Mouse (Mus musculus): ENCODE data around the gene Myl3.

DNA sequence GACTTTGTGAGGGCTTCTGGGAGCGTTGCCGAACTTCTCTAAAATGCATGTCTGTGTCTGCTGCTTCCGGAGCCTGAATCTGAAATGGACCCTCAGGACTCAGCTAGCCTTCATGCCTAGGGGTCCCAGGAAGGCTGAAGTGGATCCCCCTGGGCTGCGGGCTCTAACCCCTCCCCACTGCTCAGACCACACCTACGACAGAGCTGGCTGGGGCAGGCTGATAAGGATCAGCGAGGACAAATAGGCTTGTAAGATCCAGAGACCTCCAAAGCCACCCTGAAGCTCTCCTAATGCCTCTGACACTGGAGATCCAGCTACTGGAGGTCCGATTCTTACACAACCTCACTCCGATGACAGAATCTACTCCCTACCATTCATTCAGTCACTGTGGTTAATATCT is 8.6 kb upstream of the Myl3 start:
- TF ChIP-seq CTCF (IDR thresholded peaks at IDR 0.05; ENCODE audit: control insufficient read depth, insufficient read depth, insufficient read length) (no peak), CEBPB (IDR thresholded peaks at IDR 0.05; ENCODE audit: low read depth) (no peak), USF1 (IDR thresholded peaks at IDR 0.05; ENCODE audit: low read depth) (no peak), MYOD1 (IDR thresholded peaks at IDR 0.05; ENCODE audit: control insufficient read depth, insufficient read length, low read depth) (no peak)

Data from C2C12 (cell line).